Mouse (Mus musculus): ENCODE results near the gene Kctd19.

Gene Kctd19

GRCm38 (mm10) chr8:105359208-105359607 lies 54.1 kb downstream of the Kctd19 start:
- DNase-seq (ENCODE audit: low spot score in 2 of 2): no peak

GRCm38 (mm10) chr8:105356681-105357080 lies 56.6 kb downstream of the Kctd19 start:
- no peak for DNase-seq (ENCODE audit: low spot score in 2 of 2)

- DNase-seq (ENCODE audit: low spot score in 2 of 2): peak in 1 of 2 experiments; percentile 43
Measured at GRCm38 (mm10) chr8:105355179-105356024, 57.9 kb downstream of the Kctd19 start.

- no peak for DNase-seq (ENCODE audit: low spot score in 2 of 2)
Measured at GRCm38 (mm10) chr8:105354549-105354948, 58.8 kb downstream of the Kctd19 start.

- no peak for DNase-seq (ENCODE audit: low spot score in 2 of 2)
Measured at GRCm38 (mm10) chr8:105353583-105354135, 59.6 kb downstream of the Kctd19 start.

- no peak for DNase-seq (ENCODE audit: low spot score in 2 of 2)
Measured at GRCm38 (mm10) chr8:105350186-105350585, 63.1 kb downstream of the Kctd19 start.

- DNase-seq (ENCODE audit: low spot score in 2 of 2): no peak
Measured at GRCm38 (mm10) chr8:105349096-105349771, 64.1 kb downstream of the Kctd19 start.

- DNase-seq (ENCODE audit: low spot score in 2 of 2): peak; percentile 34 to 42
Measured at GRCm38 (mm10) chr8:105348450-105349095, 64.7 kb downstream of the Kctd19 start, which contains the start of gene Slc9a5. Gene Slc9a5, plus strand, starts transcription at chr8:105348843.

GRCm38 (mm10) chr8:105347428-105348221 lies 65.7 kb downstream of the Kctd19 start, which contains the start of gene Fhod1:
Gene Fhod1, minus strand, starts transcription at chr8:105347953.
- DNase-seq (ENCODE audit: low spot score in 2 of 2): peak; percentile 82 to 92

- peak in 1 of 2 experiments; percentile 39 for DNase-seq (ENCODE audit: low spot score in 2 of 2)
Measured at GRCm38 (mm10) chr8:105346611-105347427, 66.5 kb downstream of the Kctd19 start.

- DNase-seq (ENCODE audit: low spot score in 2 of 2): no peak
Measured at GRCm38 (mm10) chr8:105345061-105345975, 68.0 kb downstream of the Kctd19 start.

- no peak for DNase-seq (ENCODE audit: low spot score in 2 of 2)
Measured at GRCm38 (mm10) chr8:105343791-105344574, 69.3 kb downstream of the Kctd19 start.

- DNase-seq (ENCODE audit: low spot score in 2 of 2): no peak
Measured at GRCm38 (mm10) chr8:105342768-105343167, 70.5 kb downstream of the Kctd19 start.

- no peak for DNase-seq (ENCODE audit: low spot score in 2 of 2)
Measured at GRCm38 (mm10) chr8:105341399-105341798, 71.9 kb downstream of the Kctd19 start.

GRCm38 (mm10) chr8:105339886-105340635 lies 73.2 kb downstream of the Kctd19 start:
- no peak for DNase-seq (ENCODE audit: low spot score in 2 of 2)

- no peak for DNase-seq (ENCODE audit: low spot score in 2 of 2)
Measured at GRCm38 (mm10) chr8:105338992-105339391, 74.3 kb downstream of the Kctd19 start.

GRCm38 (mm10) chr8:105336373-105337130 lies 76.8 kb downstream of the Kctd19 start:
- DNase-seq (ENCODE audit: low spot score in 2 of 2): no peak
